Mouse (Mus musculus): ENCODE measurements around the gene Inpp5f. TPM values are rescaled to one million over a fixed set of nuclear protein-coding genes. Genes with fewer than 3 reads are reported as not detected.

Gene Inpp5f
- polyA plus RNA-seq, 1 experiment from 2014 or later: 97.5 TPM

DNA sequence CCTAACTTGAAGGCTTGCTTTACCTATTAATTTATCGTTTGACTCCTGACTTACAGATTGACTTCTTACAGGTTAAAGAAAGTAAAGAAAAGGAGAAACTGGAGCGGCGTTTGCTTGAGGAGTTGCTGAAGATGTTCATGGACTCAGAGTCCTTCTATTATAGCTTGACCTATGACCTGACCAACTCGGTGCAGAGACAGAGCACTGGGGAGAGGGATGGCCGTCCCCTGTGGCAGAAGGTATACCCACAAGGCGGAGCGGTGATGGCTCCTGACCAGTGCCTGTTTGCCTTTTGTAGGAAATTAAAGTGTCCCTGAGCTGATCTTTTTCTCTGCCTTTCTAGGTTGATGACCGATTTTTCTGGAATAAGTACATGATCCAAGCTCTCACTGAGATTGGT, 52.8 kb downstream of the Inpp5f start:
- H3K4me1 ChIP-seq (ENCODE audit: control insufficient read depth, insufficient read depth, low read length): no peaks in the 10 kb centered on the region
- no peak overlapping the region for H3K4me3 ChIP-seq (ENCODE audit: low read depth, low read length)
- H3K27ac ChIP-seq (ENCODE audit: low read depth, low read length): no peak overlapping the region
- no peak overlapping the region for H3K9ac ChIP-seq (ENCODE audit: low read length)
- no peak for DNase-seq (ENCODE audit: low spot score)
- WGBS: 89% methylated on average over 8 of the region's 8 CpGs
- no peaks in the 10 kb centered on the region for H3K9me3 ChIP-seq (ENCODE audit: control insufficient read depth, low read length)
- no peak overlapping the region for H3K4me2 ChIP-seq (ENCODE audit: low read depth)
- H3K36me3 ChIP-seq (ENCODE audit: control insufficient read depth, insufficient read depth, low read length): peaks cover 3% of the 10 kb centered on the region; the same call in 1 of the 2 replicates
- no peak for ATAC-seq (ENCODE audit: insufficient read depth, low FRiP score, low TSS enrichment)
- no peaks in the 10 kb centered on the region for H3K27me3 ChIP-seq (ENCODE audit: control insufficient read depth, insufficient read depth, low read length)

DNA sequence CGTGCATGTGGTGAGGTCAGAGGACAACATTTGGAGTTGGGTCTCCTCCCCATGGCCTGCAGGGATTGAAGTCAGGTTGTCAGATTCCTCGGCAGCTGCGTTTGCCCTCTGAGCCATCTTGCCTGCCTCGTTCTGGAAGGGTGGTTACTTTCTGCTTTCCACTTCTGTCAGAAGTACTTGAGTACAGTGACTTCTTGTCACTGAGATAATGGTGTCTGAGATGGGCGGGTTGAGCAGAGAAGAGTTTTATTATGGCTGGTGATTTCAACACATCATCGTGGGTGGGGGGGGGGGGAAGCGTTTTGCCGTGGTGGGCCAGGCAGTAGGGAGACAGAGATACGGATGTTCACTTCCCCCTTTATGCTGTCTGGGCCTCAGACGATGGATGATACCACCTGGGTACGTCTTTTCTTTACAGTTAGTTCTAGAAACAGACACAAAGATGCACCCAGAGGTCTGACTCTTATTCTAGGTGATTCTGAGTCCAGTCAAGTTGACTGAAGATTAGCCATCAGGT, 53.8 kb downstream of the Inpp5f start:
- H3K27me3 ChIP-seq (ENCODE audit: control insufficient read depth, insufficient read depth, low read length): no peaks in the 10 kb centered on the region
- H3K9me3 ChIP-seq (ENCODE audit: control insufficient read depth, low read length): no peaks in the 10 kb centered on the region
- H3K4me1 ChIP-seq (ENCODE audit: control insufficient read depth, insufficient read depth, low read length): no peaks in the 10 kb centered on the region
- no peak overlapping the region for H3K4me2 ChIP-seq (ENCODE audit: low read depth)
- H3K27ac ChIP-seq (ENCODE audit: low read depth, low read length): no peak overlapping the region
- H3K9ac ChIP-seq (ENCODE audit: low read length): no peak overlapping the region
- DNase-seq (ENCODE audit: low spot score): no peak
- ATAC-seq (ENCODE audit: insufficient read depth, low FRiP score, low TSS enrichment): no peak
- H3K4me3 ChIP-seq (ENCODE audit: low read depth, low read length): no peak overlapping the region
- 87% methylated on average over 11 of the region's 11 CpGs for WGBS
- peaks cover 3% of the 10 kb centered on the region; the same call in 1 of the 2 replicates for H3K36me3 ChIP-seq (ENCODE audit: control insufficient read depth, insufficient read depth, low read length)

DNA sequence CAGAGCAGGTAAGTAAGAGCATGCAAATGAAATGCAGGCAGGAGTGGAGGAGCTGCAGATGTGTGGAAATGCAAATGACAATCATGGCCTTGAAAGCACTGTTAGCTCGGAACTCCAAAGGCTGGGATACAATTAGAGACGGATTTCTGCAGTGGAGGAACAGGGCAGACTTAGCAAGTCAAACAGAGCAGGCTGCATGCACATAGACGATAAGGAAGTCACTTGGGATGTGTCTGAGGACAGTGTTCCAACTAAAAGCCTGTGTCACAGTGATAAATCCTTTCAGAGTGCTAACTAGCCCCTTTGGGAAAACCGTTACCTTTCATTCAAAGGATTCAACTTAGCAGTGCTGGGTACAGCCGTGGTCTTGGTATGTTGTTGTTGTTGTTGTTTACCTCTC, 56.7 kb downstream of the Inpp5f start:
- Histone ChIP-seq H3K36me3 (ENCODE audit: control insufficient read depth, insufficient read depth, low read length) (peaks cover 3% of the 10 kb centered on the region; the same call in 1 of the 2 replicates), H3K27me3 (ENCODE audit: control insufficient read depth, insufficient read depth, low read length) (no peaks in the 10 kb centered on the region), H3K4me2 (ENCODE audit: low read depth) (no peak overlapping the region), H3K4me3 (ENCODE audit: low read depth, low read length) (no peak overlapping the region), H3K9me3 (ENCODE audit: control insufficient read depth, low read length) (no peaks in the 10 kb centered on the region), H3K9ac (ENCODE audit: low read length) (no peak overlapping the region), H3K27ac (ENCODE audit: low read depth, low read length) (no peak overlapping the region), H3K4me1 (ENCODE audit: control insufficient read depth, insufficient read depth, low read length) (peaks cover 9% of the 10 kb centered on the region; the same call in 1 of the 2 replicates)
- 64% methylated on average over 5 of the region's 5 CpGs for WGBS
- ATAC-seq (ENCODE audit: insufficient read depth, low FRiP score, low TSS enrichment) (no peak), DNase-seq (ENCODE audit: low spot score) (no peak)

DNA sequence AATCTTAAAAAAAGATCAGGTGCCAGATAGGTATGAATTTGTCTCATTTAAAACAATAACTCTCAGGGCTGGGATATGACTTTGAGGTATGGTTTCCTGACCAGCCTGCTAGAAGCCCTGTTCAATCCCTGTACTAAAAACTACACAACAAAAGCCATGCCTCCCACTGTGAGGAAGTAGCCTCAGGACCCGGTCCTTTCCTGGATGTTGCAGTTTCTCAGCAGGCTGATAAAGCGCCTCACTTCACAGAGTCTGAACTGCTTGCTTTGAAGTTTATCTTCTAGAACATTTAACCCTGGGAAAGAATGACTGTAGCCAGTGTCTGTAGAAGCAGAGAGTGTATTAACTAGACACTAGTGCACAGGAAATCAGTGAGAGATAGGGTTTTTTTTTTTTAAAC, 57.7 kb downstream of the Inpp5f start:
- Histone ChIP-seq H3K4me2 (ENCODE audit: low read depth) (no peak overlapping the region), H3K9ac (ENCODE audit: low read length) (no peak overlapping the region), H3K27ac (ENCODE audit: low read depth, low read length) (no peak overlapping the region), H3K4me1 (ENCODE audit: control insufficient read depth, insufficient read depth, low read length) (peaks cover 9% of the 10 kb centered on the region; the same call in 1 of the 2 replicates), H3K9me3 (ENCODE audit: control insufficient read depth, low read length) (no peaks in the 10 kb centered on the region), H3K36me3 (ENCODE audit: control insufficient read depth, insufficient read depth, low read length) (peaks cover 3% of the 10 kb centered on the region; the same call in 1 of the 2 replicates), H3K27me3 (ENCODE audit: control insufficient read depth, insufficient read depth, low read length) (no peaks in the 10 kb centered on the region), H3K4me3 (ENCODE audit: low read depth, low read length) (no peak overlapping the region)
- ATAC-seq (ENCODE audit: insufficient read depth, low FRiP score, low TSS enrichment) (no peak), DNase-seq (ENCODE audit: low spot score) (no peak)
- 35% methylated on average over 2 of the region's 2 CpGs for WGBS

DNA sequence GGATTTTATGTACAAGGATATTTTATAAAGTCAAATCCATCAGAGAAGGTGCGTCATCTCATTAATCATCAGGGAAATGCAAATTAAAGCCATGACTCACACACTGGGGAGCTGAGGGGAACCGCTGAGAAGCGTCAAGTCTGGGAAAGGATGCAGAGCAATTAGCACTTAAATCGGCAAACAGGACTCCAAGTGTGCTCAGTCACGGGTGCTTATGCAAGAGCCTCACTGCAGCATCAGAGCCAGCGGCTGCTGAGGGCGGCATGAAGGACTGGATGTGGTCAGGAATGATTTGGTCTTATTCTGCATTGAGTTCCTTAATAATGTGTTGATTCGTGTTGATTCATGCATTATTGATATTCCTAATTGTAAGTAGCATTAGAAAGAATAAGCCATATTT, 60.8 kb downstream of the Inpp5f start:
- no peaks in the 10 kb centered on the region; the same call in 1 of the 2 replicates for H3K36me3 ChIP-seq (ENCODE audit: control insufficient read depth, insufficient read depth, low read length)
- DNase-seq (ENCODE audit: low spot score): peak; percentile 40
- no peak overlapping the region for H3K4me3 ChIP-seq (ENCODE audit: low read depth, low read length)
- peak overlapping the region; percentile 68; the same call in 1 of the 2 replicates for H3K27ac ChIP-seq (ENCODE audit: low read depth, low read length)
- no peaks in the 10 kb centered on the region for H3K27me3 ChIP-seq (ENCODE audit: control insufficient read depth, insufficient read depth, low read length)
- 0 out of 2 replicates have a peak, but pooled peaks have one; percentile 23 for ATAC-seq (ENCODE audit: insufficient read depth, low FRiP score, low TSS enrichment)
- no peak overlapping the region for H3K9ac ChIP-seq (ENCODE audit: low read length)
- 11% methylated on average over 8 of the region's 8 CpGs for WGBS
- peaks cover 9% of the 10 kb centered on the region; the same call in 1 of the 2 replicates for H3K4me1 ChIP-seq (ENCODE audit: control insufficient read depth, insufficient read depth, low read length)
- no peaks in the 10 kb centered on the region for H3K9me3 ChIP-seq (ENCODE audit: control insufficient read depth, low read length)
- H3K4me2 ChIP-seq (ENCODE audit: low read depth): no peak overlapping the region; the same call in 1 of the 2 replicates

DNA sequence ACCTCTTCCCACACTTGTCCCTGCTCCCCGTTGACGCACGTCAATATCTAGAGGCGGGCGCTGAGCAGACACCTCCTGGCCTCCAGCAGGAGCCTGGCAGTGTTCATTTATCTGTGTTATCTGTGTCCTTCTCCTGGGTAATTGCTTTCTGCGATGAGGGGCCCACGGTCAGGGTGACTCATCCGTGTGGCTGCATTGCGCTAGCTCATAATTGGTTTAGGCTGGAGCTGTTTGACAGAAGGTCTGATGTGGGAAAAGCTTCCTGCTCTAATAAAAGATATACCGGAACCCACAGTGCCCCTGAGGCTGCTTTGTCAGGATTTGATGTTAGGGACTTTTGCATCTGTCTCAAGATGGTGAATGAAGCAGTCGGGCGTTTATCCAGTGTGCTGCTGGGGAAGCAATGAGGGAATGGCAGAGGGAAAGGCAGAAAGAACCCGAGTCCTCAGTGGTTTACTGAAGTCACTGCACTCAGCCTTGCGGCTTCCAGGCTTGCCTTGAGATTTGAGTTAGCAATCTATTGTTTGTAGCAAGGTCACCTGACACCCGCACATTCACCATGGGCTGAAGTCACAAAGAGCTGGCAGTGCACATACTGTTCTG, 61.4 kb downstream of the Inpp5f start:
- Histone ChIP-seq H3K27me3 (ENCODE audit: control insufficient read depth, insufficient read depth, low read length) (no peaks in the 10 kb centered on the region), H3K36me3 (ENCODE audit: control insufficient read depth, insufficient read depth, low read length) (no peaks in the 10 kb centered on the region; the same call in 1 of the 2 replicates), H3K9ac (ENCODE audit: low read length) (peak overlapping the region; percentile 20; the same call in 1 of the 2 replicates), H3K9me3 (ENCODE audit: control insufficient read depth, low read length) (no peaks in the 10 kb centered on the region), H3K27ac (ENCODE audit: low read depth, low read length) (peak overlapping the region; percentile 68), H3K4me3 (ENCODE audit: low read depth, low read length) (no peak overlapping the region), H3K4me1 (ENCODE audit: control insufficient read depth, insufficient read depth, low read length) (peaks cover 9% of the 10 kb centered on the region; the same call in 1 of the 2 replicates), H3K4me2 (ENCODE audit: low read depth) (peak overlapping the region; percentile 26)
- ATAC-seq (ENCODE audit: insufficient read depth, low FRiP score, low TSS enrichment) (peak; percentile 58; the same call in 1 of the 2 replicates), DNase-seq (ENCODE audit: low spot score) (peak; percentile 63)
- WGBS: 16% methylated on average over 15 of the region's 15 CpGs

DNA sequence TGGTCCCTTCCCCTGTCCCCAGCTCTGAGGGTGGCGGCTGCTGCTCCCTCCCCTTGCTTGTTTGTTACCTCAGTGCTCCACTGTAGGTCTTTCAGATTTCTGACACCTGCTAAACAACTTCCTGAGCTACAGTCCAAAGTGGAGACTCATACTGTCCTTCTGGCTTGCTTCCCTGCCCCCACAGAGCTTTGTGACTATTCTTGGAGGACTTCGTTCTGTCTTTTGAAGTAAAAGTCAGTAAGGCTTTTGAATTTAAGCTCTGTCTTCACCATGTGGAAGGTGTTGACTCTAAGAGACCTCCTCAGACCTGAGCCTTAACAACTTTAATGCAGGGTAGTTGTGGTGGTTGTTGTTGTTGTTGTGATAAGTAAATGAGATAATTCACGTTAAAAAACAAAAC, 67.4 kb downstream of the Inpp5f start:
- Histone ChIP-seq H3K27me3 (ENCODE audit: control insufficient read depth, insufficient read depth, low read length) (no peaks in the 10 kb centered on the region), H3K9me3 (ENCODE audit: control insufficient read depth, low read length) (no peaks in the 10 kb centered on the region), H3K4me1 (ENCODE audit: control insufficient read depth, insufficient read depth, low read length) (no peaks in the 10 kb centered on the region), H3K4me2 (ENCODE audit: low read depth) (no peak overlapping the region), H3K27ac (ENCODE audit: low read depth, low read length) (no peak overlapping the region), H3K9ac (ENCODE audit: low read length) (no peak overlapping the region), H3K4me3 (ENCODE audit: low read depth, low read length) (no peak overlapping the region), H3K36me3 (ENCODE audit: control insufficient read depth, insufficient read depth, low read length) (no peaks in the 10 kb centered on the region; the same call in none of the 2 replicates)
- DNase-seq (ENCODE audit: low spot score): no peak
- ATAC-seq (ENCODE audit: insufficient read depth, low FRiP score, low TSS enrichment): no peak
- 66% methylated on average over 3 of the region's 3 CpGs for WGBS

DNA sequence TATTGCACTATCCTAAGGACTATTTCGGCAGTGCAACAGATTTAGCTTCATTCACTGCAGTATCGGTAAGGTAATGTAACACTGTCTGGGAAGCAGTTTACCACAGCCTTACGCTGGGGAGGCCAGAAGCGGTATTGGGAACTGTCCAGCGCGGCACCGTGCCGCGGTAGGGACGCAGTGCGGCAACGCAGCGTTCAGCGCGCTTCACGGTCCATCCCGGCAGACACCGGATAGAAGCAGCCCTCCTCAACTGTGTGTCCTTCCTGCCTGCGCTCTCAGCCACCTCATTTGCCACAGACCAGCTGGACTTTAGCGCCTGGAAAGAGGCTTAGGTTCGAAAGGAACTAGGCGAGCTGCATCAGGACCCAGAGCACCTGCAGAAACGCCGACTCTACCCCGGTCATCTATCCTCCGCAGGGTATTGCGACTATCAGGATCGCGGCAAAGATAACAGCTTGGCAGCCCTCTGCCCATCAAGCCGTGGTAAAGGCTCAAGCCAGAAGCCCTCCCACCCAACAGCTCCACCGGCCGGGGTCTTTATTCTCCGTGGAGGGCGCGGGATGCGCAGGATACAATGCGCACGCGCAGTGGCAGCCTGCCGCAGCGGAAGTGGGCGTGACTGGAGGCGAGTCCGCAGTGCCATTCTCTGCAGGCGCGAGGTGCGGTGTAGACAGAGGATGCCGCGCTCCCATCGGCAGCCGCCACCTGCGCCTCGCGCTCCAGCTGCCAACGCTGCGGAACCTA, 76.9 kb downstream of the Inpp5f start:
- H3K36me3 ChIP-seq (ENCODE audit: control insufficient read depth, insufficient read depth, low read length): peaks cover 5% of the 10 kb centered on the region
- H3K9ac ChIP-seq (ENCODE audit: low read length): peak overlapping the region; percentile 65
- WGBS: 53% methylated on average over 56 of the region's 56 CpGs
- H3K4me2 ChIP-seq (ENCODE audit: low read depth): peak overlapping the region; percentile 50
- ATAC-seq (ENCODE audit: insufficient read depth, low FRiP score, low TSS enrichment): peak; percentile 75
- H3K9me3 ChIP-seq (ENCODE audit: control insufficient read depth, low read length): peaks cover 3% of the 10 kb centered on the region
- peak overlapping the region; percentile 87 for H3K27ac ChIP-seq (ENCODE audit: low read depth, low read length)
- peak; percentile 85 for DNase-seq (ENCODE audit: low spot score)
- H3K4me1 ChIP-seq (ENCODE audit: control insufficient read depth, insufficient read depth, low read length): no peaks in the 10 kb centered on the region
- H3K4me3 ChIP-seq (ENCODE audit: low read depth, low read length): peak overlapping the region; percentile 38
- H3K27me3 ChIP-seq (ENCODE audit: control insufficient read depth, insufficient read depth, low read length): no peaks in the 10 kb centered on the region
